23 mouse cellular contexts compared by ENCODE assay signal in genomic region chr2:5194701-5195215, GRCm38 (mm10). TPM values are rescaled to one million over a fixed set of nuclear protein-coding genes. Genes with fewer than 3 reads are reported as not detected.
DNase-seq lines count a peak whose midpoint lies in the region; ATAC-seq lines count a peak whose summit lies in the region.
"Had no signal": no experiment of that assay in that cellular context is flagged by ENCODE, and none has a peak within 500 bp of the region (broad histone marks: within the 10 kb centered on the region; RNA-seq: fewer than 3 reads in every experiment).

No protein-coding gene starts in this region.

- DNase-seq in adrenal gland, postnatal 14 days: peak; percentile 18
- DNase-seq in adrenal gland, adult 2 months: no peak
- peak; percentile 12 for DNase-seq in kidney, postnatal 14 days
- no peak for DNase-seq in kidney, postnatal 36 days
- peak; percentile 47 for DNase-seq in urinary bladder, postnatal 14 days (ENCODE audit: low spot score)
- DNase-seq in urinary bladder, postnatal 25 days (ENCODE audit: low spot score): no peak
- no peak for DNase-seq in layer of hippocampus, postnatal 14 days (ENCODE audit: low spot score in 2 of 2)
- DNase-seq: adrenal gland, postnatal 25 days; embryo, embryonic 11 days; gastrocnemius, adult 2 months; heart, adult 2 months; kidney, postnatal 25 days; layer of hippocampus, adult 9-11 months; lung, adult 18-20 months; lung, postnatal 4 days; retina, postnatal 1 day; thymus, adult 18-20 months had no signal

- no peak for ATAC-seq in frontal cortex, adult (ENCODE audit: low TSS enrichment)
- ATAC-seq: forebrain, embryonic 15.5 days; inflammation-experienced regulatory T-cells, adult 6 months had no signal

RNA-seq across cellular contexts. Expression of gene Ccdc3, which starts 57.2 kb away (rescaled TPM):
- 20.6 and 23.0 TPM in 2 replicates for total RNA-seq in adrenal gland, postnatal 14 days (2021)
- 10 to 100 TPM; 12.9 to 20.5 TPM for total RNA-seq in adrenal gland, adult 2 months (2021)
- 11.3 and 20.7 TPM in 2 replicates for polyA plus RNA-seq in adrenal gland, adult 2 months (2012; rRNA removed)
- total RNA-seq in layer of hippocampus, postnatal 14 days (2021): 10 to 100 TPM; 15.2 to 17.7 TPM
- total RNA-seq: hematopoietic stem cell, adult 5-6 weeks; MEL; neutrophil, adult 5-6 weeks had no signal
- polyA plus RNA-seq: inflammation-experienced regulatory T-cells, adult 6 months had no signal

Comparison
In these comparisons a context has a peak if more than half of its experiments do, and no peak if none do; other contexts are left out.
1. DNase-seq: peak in adrenal gland, postnatal 14 days (single experiment), kidney, postnatal 14 days (single experiment) and urinary bladder, postnatal 14 days (single experiment); none in adrenal gland, adult 2 months (single experiment), kidney, postnatal 36 days (0 of 2), urinary bladder, postnatal 25 days (single experiment) and layer of hippocampus, postnatal 14 days (0 of 2).